8 mouse cellular contexts compared by ENCODE assay signal in the genomic region with DNA sequence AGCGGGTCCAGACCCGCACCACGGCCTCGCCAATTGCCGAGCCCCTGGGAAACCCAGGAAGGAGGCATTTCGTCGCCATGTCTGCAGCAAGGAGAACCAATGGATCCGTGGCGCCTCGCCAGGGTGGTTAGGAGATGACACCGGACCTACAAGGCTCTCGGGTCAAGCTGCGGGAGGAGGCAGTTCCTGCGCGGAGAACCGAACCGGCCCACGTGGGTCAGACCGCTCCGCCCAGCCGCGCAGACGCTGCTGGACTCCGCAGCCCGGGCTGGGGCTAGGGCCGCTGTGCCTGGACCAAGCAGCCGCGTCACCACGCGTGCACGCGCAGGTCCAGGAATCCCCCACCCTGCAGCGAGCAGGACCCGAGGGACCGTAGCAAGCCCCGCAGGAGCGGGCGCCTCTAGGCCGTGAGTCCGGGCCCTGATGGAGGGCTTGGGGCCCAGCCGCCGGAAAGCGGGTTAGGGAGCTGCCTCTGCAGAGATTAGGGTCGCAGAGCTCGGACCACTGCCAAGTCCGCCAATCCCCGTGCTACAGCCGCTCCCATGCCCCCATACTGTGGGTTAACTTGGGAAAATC. TPM values are rescaled to one million over a fixed set of nuclear protein-coding genes. Genes with fewer than 3 reads are reported as not detected.
DNase-seq lines count a peak whose midpoint lies in the region; ATAC-seq and TF ChIP-seq lines count a peak whose summit lies in the region.

TSS of gene 5730409E04Rik (plus strand) at position 213 of the 576 bp plus-strand sequence.

- in situ Hi-C loops in CH12.LX (cut with MboI; ENCODE audit: low pct_ligation_motif_present, low pct_unique_long_range_greater_than_20kb, low sequenced_read_pairs): loop anchor here (5.0 to 10.0 kb wide), 3 partner anchors 105 to 235 kb away; no protein-coding TSS in a partner anchor

- no peak for TF ChIP-seq CTCF in CH12.LX (conservative IDR thresholded peaks at IDR 0.05 in 1 of 2, IDR thresholded peaks at IDR 0.05 in 1 of 2; ENCODE audit: low read depth in 2 of 2, low read length in 2 of 2)
- no peak for TF ChIP-seq CTCF in testis, adult 2 months (IDR thresholded peaks at IDR 0.05; ENCODE audit: control insufficient read depth, insufficient read depth, insufficient replicate concordance, low read depth, low read length)

- WGBS in forebrain, embryonic 16.5 days: under 1% methylated on average over 48 of the region's 48 CpGs
- WGBS in liver, embryonic 16.5 days (ENCODE audit: insufficient replicate concordance): 1% methylated on average over 48 of the region's 48 CpGs
- WGBS in neural tube, embryonic 12.5 days: 2% methylated on average over 48 of the region's 48 CpGs

- H3K9ac ChIP-seq in CH12.LX (ENCODE audit: insufficient read depth, low read depth): peak within 1 kb of the TSS; percentile 89
- H3K9ac ChIP-seq in forebrain, embryonic 16.5 days (replicated peaks; ENCODE audit: low read depth, low read length): peak within 1 kb of the TSS; percentile 79
- peak within 1 kb of the TSS; percentile 53; the same call in 1 of the 2 replicates for H3K9ac ChIP-seq in liver, embryonic 16.5 days (ENCODE audit: low read depth, low read length)
- peak within 1 kb of the TSS; percentile 80 for H3K9ac ChIP-seq in neural tube, embryonic 12.5 days

- H3K4me3 ChIP-seq in CH12.LX (replicated peaks in 1 of 3; ENCODE audit: low read depth in 2 of 3, low read length in 2 of 3, poor library complexity in 1 of 3): peak within 1 kb of the TSS; percentile 56 to 72 (median 72)
- peak within 1 kb of the TSS; percentile 49 for H3K4me3 ChIP-seq in forebrain, embryonic 16.5 days (replicated peaks; ENCODE audit: low read length)
- peak within 1 kb of the TSS; percentile 61 for H3K4me3 ChIP-seq in liver, embryonic 16.5 days (ENCODE audit: low read depth, low read length)
- H3K4me3 ChIP-seq in neural tube, embryonic 12.5 days: peak within 1 kb of the TSS; percentile 55
- peak within 1 kb of the TSS; percentile 83 for H3K4me3 ChIP-seq in testis, adult 2 months (ENCODE audit: control insufficient read depth, low read depth, low read length)

- no peaks in the 10 kb centered on the region for H3K9me3 ChIP-seq in CH12.LX (replicated peaks; ENCODE audit: low read length)
- no peaks in the 10 kb centered on the region for H3K9me3 ChIP-seq in forebrain, embryonic 16.5 days (ENCODE audit: control insufficient read depth, low read length)
- no peaks in the 10 kb centered on the region for H3K9me3 ChIP-seq in liver, embryonic 16.5 days (replicated peaks; ENCODE audit: control insufficient read depth, low read length)
- H3K9me3 ChIP-seq in neural tube, embryonic 12.5 days: no peaks in the 10 kb centered on the region

- H3K27ac ChIP-seq in CH12.LX (ENCODE audit: insufficient read depth, low read depth): no peak within 1 kb of the TSS
- H3K27ac ChIP-seq in forebrain, embryonic 16.5 days (ENCODE audit: low read length): no peak within 1 kb of the TSS
- no peak within 1 kb of the TSS for H3K27ac ChIP-seq in liver, embryonic 16.5 days (ENCODE audit: low read length)
- H3K27ac ChIP-seq in neural tube, embryonic 12.5 days: no peak within 1 kb of the TSS
- H3K27ac ChIP-seq in testis, adult 2 months (ENCODE audit: control insufficient read depth, insufficient read depth, low read depth, low read length): peak within 1 kb of the TSS; percentile 2; the same call in 1 of the 2 replicates

- no peak for TF ChIP-seq RAD21 in CH12.LX (IDR thresholded peaks at IDR 0.05; ENCODE audit: low read depth, low read length)

- DNase-seq in CH12.LX (ENCODE audit: extremely low read depth): peak; percentile 43
- DNase-seq in cerebellum, adult 11 months: peak; percentile 91
- peak; percentile 82 to 85 for DNase-seq in heart, postnatal 14 days
- peak; percentile 87 for DNase-seq in layer of hippocampus, adult 11-12 months (ENCODE audit: low spot score)

- ATAC-seq in forebrain, embryonic 16.5 days: peak; percentile 91
- peak; percentile 45 for ATAC-seq in liver, embryonic 16.5 days (ENCODE audit: low read depth)
- peak; percentile 84 for ATAC-seq in neural tube, embryonic 12.5 days (ENCODE audit: low FRiP score, low read depth)

- TF ChIP-seq POLR2A in CH12.LX (IDR thresholded peaks at IDR 0.05; ENCODE audit: low read depth, low read length): peak; percentile 78
- TF ChIP-seq POLR2A in testis, adult 2 months (IDR thresholded peaks at IDR 0.05; ENCODE audit: control insufficient read depth, low read depth, low read length): peak; percentile 56; the same call in 1 of the 2 replicates

- TF ChIP-seq EP300 in CH12.LX (IDR thresholded peaks at IDR 0.05; ENCODE audit: low read length): no peak

- dilution Hi-C loops in CH12.LX (cut with MboI; ENCODE audit: extremely low pct_ligation_motif_present, extremely low pct_unique_long_range_greater_than_20kb, low sequenced_read_pairs): no loop called here

- no peaks in the 10 kb centered on the region for H3K4me1 ChIP-seq in CH12.LX (ENCODE audit: control insufficient read depth in 1 of 2, insufficient read depth in 2 of 2)
- peaks cover 3% of the 10 kb centered on the region for H3K4me1 ChIP-seq in forebrain, embryonic 16.5 days (replicated peaks; ENCODE audit: control insufficient read depth, insufficient read depth, low read length)
- H3K4me1 ChIP-seq in liver, embryonic 16.5 days (ENCODE audit: control insufficient read depth, low read depth, low read length): no peaks in the 10 kb centered on the region
- peaks cover 8% of the 10 kb centered on the region; the same call in 1 of the 2 replicates for H3K4me1 ChIP-seq in neural tube, embryonic 12.5 days
- peaks cover 8% of the 10 kb centered on the region for H3K4me1 ChIP-seq in testis, adult 2 months (ENCODE audit: control insufficient read depth, insufficient read depth, low read length)

- peaks cover 7 to 30% of the 10 kb centered on the region in 2 experiments for H3K36me3 ChIP-seq in CH12.LX (replicated peaks in 1 of 2; ENCODE audit: control insufficient read depth in 1 of 2, insufficient read depth in 1 of 2, low read length in 1 of 2)
- H3K36me3 ChIP-seq in forebrain, embryonic 16.5 days (ENCODE audit: control insufficient read depth, insufficient read depth): no peaks in the 10 kb centered on the region
- no peaks in the 10 kb centered on the region for H3K36me3 ChIP-seq in liver, embryonic 16.5 days (ENCODE audit: control insufficient read depth, insufficient read depth)
- H3K36me3 ChIP-seq in neural tube, embryonic 12.5 days: no peaks in the 10 kb centered on the region
- no peaks in the 10 kb centered on the region for H3K36me3 ChIP-seq in testis, adult 2 months (ENCODE audit: control insufficient read depth, insufficient read depth, low read length)

- H3K79me2 ChIP-seq in CH12.LX (replicated peaks; ENCODE audit: control insufficient read depth, extremely low read depth, insufficient read depth, poor library complexity, severe bottlenecking): no peaks in the 10 kb centered on the region

- peak within 1 kb of the TSS; percentile 74 for H3K4me2 ChIP-seq in CH12.LX (ENCODE audit: insufficient read depth, low read depth, poor library complexity, severe bottlenecking)
- H3K4me2 ChIP-seq in forebrain, embryonic 16.5 days (ENCODE audit: low read length): peak within 1 kb of the TSS; percentile 84
- peak within 1 kb of the TSS; percentile 75 for H3K4me2 ChIP-seq in liver, embryonic 16.5 days (ENCODE audit: low read depth, low read length)
- H3K4me2 ChIP-seq in neural tube, embryonic 12.5 days (replicated peaks): peak within 1 kb of the TSS; percentile 91

- no peaks in the 10 kb centered on the region for H3K27me3 ChIP-seq in CH12.LX (replicated peaks)
- H3K27me3 ChIP-seq in forebrain, embryonic 16.5 days (replicated peaks; ENCODE audit: control insufficient read depth, insufficient read depth, low read length): peaks cover 6% of the 10 kb centered on the region
- H3K27me3 ChIP-seq in liver, embryonic 16.5 days (ENCODE audit: control insufficient read depth, insufficient read depth, low read depth, low read length): peaks cover 6% of the 10 kb centered on the region
- H3K27me3 ChIP-seq in neural tube, embryonic 12.5 days (replicated peaks): peaks cover 10% of the 10 kb centered on the region; the same call in 1 of the 2 replicates
- no peaks in the 10 kb centered on the region for H3K27me3 ChIP-seq in testis, adult 2 months (ENCODE audit: control insufficient read depth, insufficient read depth, low read length)

- intact Hi-C loops in heart, postnatal 14 days (cut with DNase I): no loop called here

TF ChIP-seq in CH12.LX, 34 proteins besides CTCF, POLR2A, EP300 and RAD21 (continues in another document):
- TF ChIP-seq SIN3A (IDR thresholded peaks at IDR 0.05; ENCODE audit: low read length) (peak; percentile 60; the same call in 1 of the 2 replicates), NELFE (IDR thresholded peaks at IDR 0.05; ENCODE audit: low read depth, low read length) (peak; percentile 72), JUND (conservative IDR thresholded peaks at IDR 0.05; ENCODE audit: low read depth, low read length) (no peak), CHD1 (IDR thresholded peaks at IDR 0.05; ENCODE audit: low read depth, low read length) (0 out of 2 replicates have a peak, but pooled peaks have one; percentile 33), TCF12 (IDR thresholded peaks at IDR 0.05; ENCODE audit: low read depth, low read length) (peak; percentile 61), SMC3 (IDR thresholded peaks at IDR 0.05; ENCODE audit: low read depth, low read length) (no peak), MAX (IDR thresholded peaks at IDR 0.05; ENCODE audit: low read length) (peak; percentile 78; the same call in 1 of the 2 replicates), MEF2A (IDR thresholded peaks at IDR 0.05; ENCODE audit: borderline replicate concordance, low read depth, low read length) (0 out of 2 replicates have a peak, but pooled peaks have one; percentile 20), MAFK (IDR thresholded peaks at IDR 0.05; ENCODE audit: insufficient replicate concordance, low read length) (no peak), USF1 (IDR thresholded peaks at IDR 0.05; ENCODE audit: low read depth, low read length) (peak; percentile 76), UBTF (IDR thresholded peaks at IDR 0.05; ENCODE audit: low read depth, low read length) (peak; percentile 77), IRF4 (IDR thresholded peaks at IDR 0.05; ENCODE audit: low read depth, low read length) (no peak), HCFC1 (IDR thresholded peaks at IDR 0.05; ENCODE audit: low read depth, low read length) (peak; percentile 55), PAX5 (IDR thresholded peaks at IDR 0.05; ENCODE audit: low read length) (no peak), ZMIZ1 (IDR thresholded peaks at IDR 0.05; ENCODE audit: low read depth, low read length) (peak; percentile 43; the same call in 1 of the 2 replicates)

RNA-seq across cellular contexts. Expression of gene 5730409E04Rik, which starts in this region (rescaled TPM):
- total RNA-seq in CH12.LX (2012; rRNA removed) (4.1 and 4.7 TPM in 2 replicates), CH12.LX (2014; rRNA removed) (4.7 and 5.8 TPM in 2 replicates)
- polyA plus RNA-seq in CH12.LX (2012; ENCODE audit: insufficient read length, low read depth): 8.1 and 8.7 TPM in 2 replicates
- 3.9 and 4.6 TPM in 2 replicates for polyA plus RNA-seq in forebrain, embryonic 16.5 days (2015; fragmentation: Nextera tagmentation; extraction: Ambion mirVana)
- 1 to 10 TPM; 7.7 to 8.4 TPM for total RNA-seq in heart, postnatal 14 days (2021)
- 0.13 and 0.18 TPM in 2 replicates for polyA plus RNA-seq in liver, embryonic 16.5 days (2015; fragmentation: Nextera tagmentation; extraction: Ambion mirVana)
- polyA plus RNA-seq in neural tube, embryonic 12.5 days (2016; fragmentation: Nextera tagmentation; extraction: Ambion mirVana): 2.2 and 3.9 TPM in 2 replicates
- 2.2 and 2.4 TPM in 2 replicates for polyA plus RNA-seq in testis, adult 2 months (2012; rRNA removed)

Comparison
In these comparisons a context has a peak if more than half of its experiments do, and no peak if none do; other contexts are left out.
1. Peak in ATAC-seq, H3K4me3 ChIP-seq, H3K9ac ChIP-seq and H3K4me2 ChIP-seq in liver, embryonic 16.5 days; RNA of the gene not detected or under 1 TPM.